Mouse (Mus musculus) brain, adult 2 months (tissue): Measurements from ENCODE around the gene 9130230L23Rik.
"Not testable (repeated sequence)": the region's sequence is repeated elsewhere in the genome, so short reads cannot be mapped to it uniquely, and the experiment has no call there.

Source experiments
- DNase-seq: peaks from one replicate; pipeline ENCODE4 v3.0.0; 2011; ENCODE audit warnings: low read depth, low spot score

The 9130230L23Rik gene

DNA sequence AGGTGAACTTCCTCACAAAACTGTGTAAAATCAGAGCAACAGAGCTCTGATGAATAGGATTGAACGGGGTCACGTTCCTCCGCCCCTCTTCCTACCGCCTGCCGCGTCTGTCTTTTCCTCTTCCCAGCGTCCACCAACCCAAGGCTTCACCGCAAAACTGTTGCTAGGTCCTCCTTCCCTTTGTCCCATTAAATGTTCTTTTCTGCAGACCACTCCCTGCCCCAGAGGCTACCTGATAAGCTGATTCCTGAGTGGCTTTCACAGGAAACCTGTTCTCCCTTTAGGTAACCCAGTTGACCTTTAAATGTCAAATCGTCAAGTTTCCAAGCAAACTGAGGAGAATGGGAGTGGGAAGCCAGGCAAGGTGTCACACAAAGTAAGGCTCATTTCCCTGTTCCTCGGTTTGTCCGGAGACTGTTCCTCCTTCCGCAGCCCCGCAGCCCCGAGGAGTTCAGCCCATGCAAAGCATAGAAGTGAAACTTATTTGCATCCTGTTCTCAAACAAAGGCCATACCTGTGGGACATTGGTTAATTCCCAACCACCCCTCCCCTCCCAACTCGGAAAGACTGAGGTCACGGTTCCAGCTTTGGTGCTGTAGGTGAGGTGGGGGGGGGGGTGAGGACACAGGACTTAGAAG is 1.1 kb upstream of the 9130230L23Rik start:
- no peak for DNase-seq

DNA sequence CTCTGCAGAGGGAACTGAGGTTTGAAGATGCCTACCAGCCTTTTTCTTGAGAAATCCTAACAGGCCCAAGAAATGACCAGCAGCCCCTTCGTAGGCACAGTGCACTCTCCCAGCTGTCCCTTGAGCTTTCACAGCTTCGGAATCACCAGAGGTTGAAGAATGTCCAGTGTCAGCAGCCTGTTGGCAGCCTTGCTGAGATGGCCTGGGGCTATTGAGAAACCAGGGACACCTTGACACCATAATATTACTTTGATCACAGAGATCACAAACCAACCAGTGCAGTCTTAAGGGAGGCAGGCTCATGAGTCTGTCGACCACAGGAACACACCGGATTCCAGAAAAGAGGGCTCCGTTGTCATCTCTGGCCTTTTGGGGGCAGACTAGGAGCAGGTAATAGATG is 2.9 kb downstream of the 9130230L23Rik start:
- DNase-seq: no peak

DNA sequence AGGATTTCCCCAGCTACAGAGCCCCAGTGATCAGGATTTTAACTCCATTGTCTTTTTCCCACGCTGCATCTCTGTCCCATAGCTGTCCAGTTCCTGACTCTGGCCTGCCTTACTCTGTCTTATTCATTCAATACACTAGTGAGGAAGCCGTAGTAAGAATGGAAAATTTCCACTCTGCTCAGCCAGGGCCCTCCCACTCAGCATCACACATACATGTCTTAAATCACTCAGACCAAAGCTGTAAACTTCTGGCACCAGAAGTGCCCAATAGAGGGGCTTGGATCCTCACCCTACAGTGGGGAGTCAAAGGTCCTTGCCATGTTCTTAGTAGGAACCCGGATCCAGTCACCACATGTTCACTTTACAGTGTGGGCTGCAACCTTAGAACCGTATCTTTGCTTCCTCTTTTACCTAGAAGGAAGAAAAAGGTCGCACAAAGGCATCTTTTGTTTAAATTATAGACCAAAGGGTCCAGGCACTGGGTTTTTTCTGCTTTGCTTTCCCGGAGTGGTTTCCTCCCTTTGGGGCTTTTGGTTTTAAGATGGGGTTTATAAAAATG is 3.4 kb downstream of the 9130230L23Rik start:
- DNase-seq: no peak

DNA sequence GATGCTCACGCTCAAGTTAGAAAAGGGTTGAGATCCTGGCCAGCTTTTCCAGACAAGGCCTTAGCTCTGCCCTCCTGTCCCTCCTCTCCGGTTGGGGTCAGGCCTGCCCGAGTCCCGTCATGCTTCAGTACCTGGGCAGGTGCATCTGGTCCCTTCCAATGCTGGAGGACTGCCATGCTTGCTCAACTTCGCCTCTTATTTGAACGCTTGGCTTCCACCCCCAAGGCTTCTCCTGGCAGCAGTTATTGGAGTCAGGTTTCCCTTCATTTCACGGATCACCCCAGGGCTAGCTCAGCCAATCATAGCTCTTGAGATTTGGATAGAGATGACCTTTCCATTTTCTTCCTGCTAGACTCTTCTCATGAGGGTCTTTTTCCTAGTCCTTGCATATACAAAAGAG is 4.0 kb downstream of the 9130230L23Rik start:
- DNase-seq: no peak

DNA sequence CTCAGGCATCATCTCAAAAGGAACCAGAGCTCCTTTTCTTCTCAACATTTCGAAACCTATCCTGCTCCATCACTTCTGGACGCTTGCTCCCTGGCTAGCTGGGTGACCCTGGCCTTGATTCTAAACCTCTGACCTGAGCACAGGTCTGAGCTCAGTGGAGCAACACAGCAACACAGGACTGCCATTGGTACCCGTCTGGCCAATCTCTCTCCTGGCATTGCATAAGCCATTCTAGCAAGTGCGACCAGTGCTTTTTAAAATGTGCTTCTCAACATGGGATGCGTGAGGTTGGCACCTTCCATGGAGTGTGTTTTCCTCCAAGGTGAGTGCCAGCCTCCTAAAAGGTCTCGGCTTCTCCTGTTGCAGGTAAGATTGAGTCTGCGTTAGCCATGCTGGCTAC is 5.0 kb downstream of the 9130230L23Rik start:
- no peak for DNase-seq

DNA sequence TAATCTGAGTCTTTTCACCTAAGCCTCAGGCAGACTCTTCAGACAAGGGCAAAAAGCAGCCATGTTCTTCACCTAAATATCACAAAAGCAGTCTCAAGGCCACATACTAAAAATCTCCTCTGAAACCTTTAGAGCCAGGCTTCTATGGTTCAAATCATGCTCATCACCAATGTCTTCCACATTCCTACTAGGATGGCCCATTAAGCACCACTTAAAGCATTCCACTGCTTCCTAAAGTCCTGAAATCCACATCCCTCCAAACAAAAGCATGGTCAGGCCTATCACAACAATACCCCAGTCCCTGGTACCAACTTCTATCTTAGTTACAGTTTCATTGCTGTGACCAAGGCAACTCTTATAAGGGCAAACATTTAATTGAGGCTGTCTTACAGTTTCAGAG is 6.3 kb downstream of the 9130230L23Rik start:
- no peak for DNase-seq

DNA sequence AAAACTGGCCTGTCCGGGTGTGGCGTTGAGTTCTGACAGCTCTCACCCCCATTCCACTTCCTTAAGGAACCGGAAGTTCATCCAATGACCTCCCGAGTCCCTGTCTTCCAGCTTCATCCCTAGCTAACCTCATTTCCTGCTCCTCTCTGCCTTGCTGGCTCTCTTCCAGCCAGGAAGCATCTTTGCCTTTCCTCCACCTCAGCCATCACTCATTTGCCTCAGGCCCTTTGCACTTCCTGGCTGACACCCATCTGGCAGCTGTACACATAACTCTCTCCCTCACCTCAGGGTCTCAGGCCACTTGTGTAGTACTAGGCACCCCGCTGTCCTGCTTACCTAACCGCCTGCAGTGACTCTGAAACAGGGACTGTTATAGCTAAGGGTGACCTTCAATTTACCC is 9.4 kb downstream of the 9130230L23Rik start:
- no peak for DNase-seq

DNA sequence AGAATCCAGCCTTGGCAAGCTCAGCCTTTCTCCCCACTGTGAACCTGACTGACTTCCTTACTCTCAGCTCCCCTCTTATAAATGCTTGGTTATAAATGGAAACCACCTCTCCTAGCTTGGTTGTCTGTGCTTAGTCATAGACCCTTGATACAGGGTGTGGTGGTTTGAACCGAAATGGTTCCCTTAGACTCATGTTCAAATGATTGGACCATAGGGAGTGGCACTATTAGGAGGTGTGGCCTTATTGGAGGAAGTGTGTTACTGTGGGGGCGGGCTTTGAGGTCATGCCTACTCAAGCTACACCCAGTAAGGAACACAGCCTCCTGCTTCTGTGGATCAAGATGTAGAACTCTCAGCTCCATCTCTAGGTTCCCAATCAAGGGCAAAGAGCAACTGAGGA is 12.9 kb downstream of the 9130230L23Rik start:
- no peak for DNase-seq

DNA sequence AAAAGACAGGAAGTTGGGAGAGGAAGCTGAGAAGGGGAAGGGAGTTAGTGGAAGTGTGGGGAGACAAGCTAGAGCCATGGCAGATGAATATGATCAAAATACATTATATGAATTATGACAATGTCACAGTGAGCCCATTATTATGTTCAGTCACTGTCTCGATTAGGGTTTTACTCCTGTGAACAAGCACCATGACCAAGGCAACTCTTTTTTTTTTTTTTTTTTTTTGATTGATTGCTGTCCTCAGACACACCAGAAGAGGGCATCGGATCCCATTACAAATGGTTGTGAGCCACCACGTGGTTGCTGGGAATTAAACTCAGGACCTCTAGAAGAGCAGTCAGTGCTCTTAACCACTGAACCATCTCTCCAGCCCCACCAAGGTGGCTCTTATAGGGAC is 17.1 kb downstream of the 9130230L23Rik start:
- not testable (repeated sequence) for DNase-seq

DNA sequence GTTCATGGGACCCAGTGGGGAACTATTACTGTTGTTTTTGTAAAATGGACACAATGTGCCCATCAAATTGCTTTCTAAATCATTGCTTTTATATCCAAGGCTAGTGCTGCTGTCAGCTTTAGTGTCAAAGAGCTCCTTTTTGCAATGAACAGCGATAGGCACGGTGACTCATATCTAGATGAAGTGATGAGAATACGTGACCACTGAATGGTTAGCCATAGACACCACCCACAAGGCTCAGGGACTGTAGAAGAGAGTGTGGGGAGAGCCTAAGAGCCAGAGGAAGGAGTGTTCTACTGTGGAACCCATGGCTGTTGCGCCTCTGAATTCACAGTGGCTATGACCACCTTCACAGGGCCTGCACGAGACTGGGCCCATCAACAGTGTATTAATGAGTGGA is 17.7 kb downstream of the 9130230L23Rik start:
- no peak for DNase-seq

DNA sequence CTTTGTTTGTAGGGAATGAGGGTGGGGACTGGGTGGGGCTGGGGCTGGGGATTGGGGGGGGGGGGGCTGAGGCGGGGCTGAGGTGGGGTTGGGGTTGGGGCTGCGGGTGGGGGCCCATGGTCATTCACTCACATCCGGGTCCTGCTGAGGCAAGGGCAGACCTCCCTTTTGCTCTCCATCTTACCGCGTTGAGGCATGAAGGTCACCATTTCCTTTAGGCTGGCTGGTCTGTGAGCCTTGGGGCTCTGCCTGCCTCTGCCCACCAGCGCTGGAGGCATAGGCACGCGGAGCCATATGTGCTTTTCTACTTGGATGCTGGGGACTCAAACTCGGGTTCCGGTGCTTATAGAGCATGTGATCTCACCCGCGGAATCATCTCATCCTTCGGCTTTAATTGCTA is 28.4 kb downstream of the 9130230L23Rik start:
- no peak for DNase-seq

DNA sequence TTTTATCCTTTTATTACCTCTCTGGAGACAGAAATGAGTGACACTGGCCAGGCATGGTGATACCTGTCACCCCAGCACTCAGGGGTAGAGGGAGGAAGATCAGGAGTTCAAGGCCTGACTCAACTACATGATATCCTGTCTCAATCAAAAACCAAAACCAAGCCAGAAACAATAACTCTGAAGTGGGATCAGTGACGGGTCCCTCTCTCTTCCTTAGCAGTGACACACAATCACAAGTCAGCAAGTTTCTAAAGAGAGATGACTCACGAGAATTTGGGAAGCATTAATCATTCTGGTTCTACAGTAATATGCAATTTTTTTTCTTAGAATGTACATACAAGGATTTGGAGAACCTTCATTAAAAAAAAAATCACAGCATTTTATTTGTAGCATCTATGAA is 30.9 kb downstream of the 9130230L23Rik start:
- no peak for DNase-seq

DNA sequence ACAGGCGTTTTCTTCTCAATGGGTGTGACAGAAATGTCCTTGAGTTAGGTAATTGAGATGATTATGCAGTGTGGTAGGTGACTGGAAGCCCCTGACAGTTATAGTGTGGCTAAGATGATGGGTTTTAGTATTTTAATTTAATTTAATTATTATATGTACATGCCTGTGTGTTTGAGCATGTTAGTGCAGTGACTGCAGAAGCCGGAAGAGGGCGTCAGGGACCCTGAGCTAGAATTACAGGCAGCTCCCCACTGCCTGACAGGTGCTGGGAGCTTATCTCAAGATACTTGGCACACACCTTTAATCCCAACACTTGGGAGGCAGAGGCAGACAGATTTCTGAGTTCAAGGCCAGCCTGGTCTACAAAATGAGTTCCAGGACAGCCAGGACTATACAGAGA is 36.1 kb downstream of the 9130230L23Rik start:
- DNase-seq: no peak

DNA sequence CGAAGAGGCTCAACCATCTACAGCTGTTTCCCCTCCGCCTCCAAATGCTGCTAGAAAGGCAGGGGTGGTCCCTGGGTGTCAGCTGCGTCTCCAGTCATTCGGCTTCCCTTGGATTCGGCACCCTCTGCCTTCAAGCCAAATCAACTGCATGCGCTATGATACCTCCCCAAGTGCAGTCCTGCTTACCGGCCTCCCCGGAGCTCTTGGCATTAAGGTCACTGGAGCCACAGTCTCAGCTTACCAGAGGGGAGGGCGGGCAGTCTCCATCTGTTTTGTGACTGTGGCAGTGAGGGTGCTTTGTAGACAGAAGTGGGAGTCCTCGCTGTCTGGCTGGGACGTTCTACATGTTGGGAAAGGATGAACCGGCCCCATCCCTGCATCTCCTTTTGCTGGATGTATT is 37.0 kb downstream of the 9130230L23Rik start:
- DNase-seq: no peak

DNA sequence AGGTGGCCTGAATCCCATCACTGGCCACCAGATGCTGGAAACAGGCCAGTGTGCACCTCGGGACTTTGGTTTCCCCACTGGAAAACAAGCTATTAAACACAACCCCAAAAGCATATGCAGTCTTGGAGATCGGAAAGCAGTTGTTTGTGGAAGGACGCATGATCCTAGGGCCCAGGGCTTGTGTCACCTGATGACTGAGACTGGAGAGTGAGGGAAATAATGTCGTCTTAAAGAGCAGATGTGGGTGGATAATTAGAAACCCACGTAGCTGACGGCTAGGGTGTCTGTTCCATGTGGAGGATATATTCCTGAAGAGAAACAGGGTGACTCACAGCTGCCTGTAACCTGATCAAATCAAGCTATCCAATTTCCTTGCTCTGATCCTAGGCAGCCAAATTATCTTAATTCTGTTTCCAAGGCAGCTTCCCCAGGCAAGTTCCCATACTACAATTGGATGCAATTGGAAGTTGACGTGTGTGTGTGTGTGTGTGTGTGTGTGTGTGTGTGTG is 38.3 kb downstream of the 9130230L23Rik start:
- peak; percentile 68 for DNase-seq

DNA sequence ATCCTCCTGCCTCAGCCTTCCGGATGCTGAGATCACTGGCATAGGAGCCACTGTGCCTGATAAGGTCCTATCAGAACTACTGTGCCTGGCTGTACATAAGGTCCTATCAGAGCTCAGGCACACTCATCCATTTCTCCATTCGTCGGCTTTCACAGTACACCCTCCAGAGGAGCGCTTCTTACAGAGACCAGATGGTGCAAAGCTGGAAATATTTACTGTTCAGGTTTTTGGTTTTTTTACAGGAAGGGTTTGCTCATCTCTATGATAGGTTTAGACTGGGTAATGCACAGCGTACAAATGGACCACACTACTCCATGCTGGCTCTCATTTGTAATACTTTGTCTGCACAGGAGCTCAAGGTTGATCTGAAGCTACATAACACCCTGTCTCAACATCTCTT is 40.8 kb downstream of the 9130230L23Rik start:
- DNase-seq: peak; percentile 44

DNA sequence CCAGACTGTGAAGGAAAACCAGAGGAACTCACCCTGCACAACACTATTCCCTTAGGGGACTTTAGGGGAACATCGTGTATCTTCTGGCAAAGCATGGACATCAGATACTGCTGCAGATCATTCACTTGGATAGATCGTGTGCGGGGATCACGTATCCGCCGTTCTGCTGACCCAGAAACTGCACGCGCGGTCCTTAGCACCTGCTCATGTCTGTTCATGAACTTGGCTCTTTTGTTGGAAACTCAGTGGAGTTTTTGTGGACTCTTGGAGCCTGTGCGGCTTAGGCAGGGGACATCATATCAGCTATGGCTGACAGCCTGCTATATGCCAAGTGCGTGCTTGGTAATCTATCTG is 43.5 kb downstream of the 9130230L23Rik start:
- no peak for DNase-seq

DNA sequence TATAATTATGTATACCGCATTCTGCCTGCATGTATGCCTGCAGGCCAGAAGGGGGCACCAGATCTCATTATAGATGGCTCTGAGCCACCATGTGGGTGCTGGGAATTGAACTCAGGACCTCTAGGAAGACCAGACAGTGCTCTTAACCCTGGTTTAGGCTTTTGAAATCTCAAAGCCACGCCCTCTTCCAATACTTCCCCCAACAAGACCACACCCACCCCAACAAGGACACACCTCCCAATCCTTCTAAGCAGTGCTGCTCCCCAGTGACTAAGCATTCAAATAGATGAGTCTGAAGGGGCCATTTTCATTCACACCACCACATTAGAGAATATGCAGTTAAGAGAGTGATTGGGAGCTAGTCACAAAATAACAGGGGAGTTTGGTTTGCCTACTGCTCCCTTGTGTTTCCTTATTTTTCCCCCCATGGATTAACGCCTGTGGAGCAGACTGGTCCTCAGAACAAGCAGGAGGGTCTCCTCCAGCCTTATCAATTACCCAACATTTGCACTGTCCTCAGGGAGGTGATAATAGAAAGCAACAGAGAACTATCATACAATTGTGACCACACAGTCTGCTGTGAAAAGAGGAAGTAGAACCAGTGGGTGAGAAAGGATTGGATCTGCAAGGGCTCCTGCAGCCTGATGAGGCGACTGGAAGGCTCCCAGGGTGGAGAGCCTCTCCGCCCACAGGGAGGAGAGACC is 44.0 kb downstream of the 9130230L23Rik start:
- no peak for DNase-seq

DNA sequence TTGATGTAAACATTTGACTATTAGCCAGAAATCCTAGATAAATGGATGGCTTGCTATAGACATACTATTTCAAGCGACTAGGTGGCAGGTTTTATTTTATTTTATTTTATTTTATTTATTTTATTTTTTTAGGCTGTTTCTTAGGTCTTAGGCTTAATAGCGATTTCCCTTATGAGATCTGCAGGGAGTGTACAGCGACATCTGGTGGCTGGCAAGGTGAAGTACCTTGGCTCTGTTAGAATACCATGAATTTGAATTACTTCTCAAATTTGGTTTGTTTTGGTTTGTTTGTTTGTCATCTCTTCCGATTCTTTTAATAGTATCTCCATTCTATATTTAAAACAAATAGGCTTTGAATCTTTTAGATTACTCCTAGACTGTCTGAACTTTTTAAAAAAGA is 45.5 kb downstream of the 9130230L23Rik start:
- DNase-seq: peak; percentile 80

DNA sequence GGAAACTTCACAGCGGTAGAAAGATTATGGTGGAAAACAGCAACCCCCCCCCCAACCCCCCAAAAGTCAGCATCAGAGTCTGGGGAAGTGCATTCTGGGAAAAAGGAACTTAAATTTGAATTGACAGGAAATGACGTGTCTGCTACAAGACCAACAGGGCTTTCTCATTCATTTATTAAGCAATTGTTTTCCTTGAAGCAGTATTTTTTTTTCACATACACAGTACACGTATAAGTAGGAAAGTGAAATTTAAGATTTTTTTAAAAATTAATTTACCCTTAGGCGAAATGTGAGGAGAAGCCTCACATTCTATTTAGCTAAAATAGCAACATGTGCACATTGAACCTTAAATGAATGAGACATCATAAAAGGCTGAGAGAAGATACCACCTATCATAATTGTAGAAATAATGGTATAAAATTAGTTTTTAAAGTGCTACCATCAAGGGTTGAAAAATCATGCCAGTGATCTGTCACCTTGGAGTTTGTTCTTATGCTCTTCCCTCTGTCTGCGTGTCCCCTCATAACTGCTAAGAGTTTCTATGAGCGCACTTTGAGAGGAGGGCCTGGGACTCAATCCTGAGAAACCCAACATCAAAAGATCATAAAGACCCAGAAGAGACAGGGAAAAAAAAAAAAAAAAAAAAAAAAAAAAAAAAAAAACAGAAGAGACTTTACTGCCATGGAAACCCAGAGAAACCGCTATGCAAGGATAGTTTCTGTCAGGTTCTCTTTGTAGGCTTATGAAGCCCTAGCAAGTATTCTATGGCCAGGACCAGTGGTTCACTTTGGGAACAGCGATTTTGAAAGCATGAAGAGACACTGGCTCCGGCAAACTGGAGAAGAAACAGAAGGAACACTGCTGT is 47.7 kb downstream of the 9130230L23Rik start:
- no peak for DNase-seq

DNA sequence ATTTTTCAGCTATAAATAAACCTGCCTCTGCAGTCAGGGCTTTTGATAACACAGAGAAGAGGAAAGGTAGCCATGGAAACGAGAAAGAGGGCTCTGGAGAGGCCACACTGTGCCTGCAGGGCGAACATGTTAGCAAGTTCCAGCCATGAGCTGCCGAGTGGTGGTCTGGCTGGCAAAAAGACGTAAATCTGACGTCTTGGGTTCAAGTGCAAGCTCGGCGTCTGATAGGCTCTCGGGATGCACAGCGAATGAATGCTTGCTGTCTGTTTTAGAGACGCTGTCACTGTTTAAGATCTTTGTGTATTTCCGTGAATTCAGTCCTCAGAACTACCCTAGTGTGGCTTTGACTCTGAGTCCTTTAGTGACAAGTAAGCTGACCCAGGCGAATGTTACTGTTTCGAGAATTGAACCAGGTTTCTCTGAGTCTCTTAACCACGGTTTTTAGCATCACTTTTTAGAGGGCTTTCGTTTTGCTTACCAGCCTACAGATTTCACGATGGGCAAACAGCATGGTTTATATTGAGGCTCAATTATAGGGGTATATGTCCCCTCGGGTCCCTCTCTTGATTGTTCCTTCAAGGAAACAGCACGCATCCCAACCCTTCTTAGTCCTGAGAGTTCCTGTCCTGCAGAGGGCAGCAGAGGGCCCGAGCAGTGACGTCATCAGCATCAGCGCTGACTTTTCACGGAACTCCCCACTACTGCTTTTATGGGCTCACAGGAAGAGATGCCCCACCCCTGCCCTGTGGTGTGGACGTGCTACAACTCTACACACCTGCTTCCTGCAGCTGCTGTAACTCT is 48.5 kb downstream of the 9130230L23Rik start:
- DNase-seq: peak; percentile 81
